Mouse (Mus musculus) liver, adult 2 months (tissue): ENCODE measurements around the gene Fsd2. TPM values are rescaled to one million over a fixed set of nuclear protein-coding genes. Genes with fewer than 3 reads are reported as not detected.
A peak's percentile ranks its signal among the peaks of the same experiment; 100 is the strongest.

Experiments used
- DNase-seq: peaks from one replicate; pipeline ENCODE4 v3.0.0-alpha.2; 2011; ENCODE audit warnings: low read depth, low spot score; ENCODE audit errors: extremely low read depth
- H3K27ac ChIP-seq: fragments of 200-500 bp; replicated peaks from 2 replicates; pipeline ENCODE4 v1.5.1; 2012; ENCODE audit warnings: low read depth, mild to moderate bottlenecking, control low read depth, inconsistent platforms, low read length; ENCODE audit not compliant: insufficient read depth
- H3K27me3 ChIP-seq: fragments of 200-500 bp; 2 replicates; pipeline ENCODE4 v1.6.1; 2012; ENCODE audit warnings: mild to moderate bottlenecking, moderate library complexity, low read length, inconsistent platforms; ENCODE audit not compliant: control insufficient read depth, insufficient read depth
- H3K36me3 ChIP-seq: fragments of 200-500 bp; 2 replicates; pipeline ENCODE4 v1.6.1; 2012; ENCODE audit warnings: low read length, inconsistent platforms; ENCODE audit not compliant: control insufficient read depth, insufficient read depth
- H3K4me1 ChIP-seq: fragments of 200-500 bp; 2 replicates; pipeline ENCODE4 v1.6.1; 2011; ENCODE audit warnings: low read length; ENCODE audit not compliant: control insufficient read depth, insufficient read depth
- H3K4me3 ChIP-seq: fragments of 200-500 bp; 2 replicates; pipeline ENCODE4 v1.5.1; 2011; ENCODE audit warnings: low read depth, mild to moderate bottlenecking, control low read depth, low read length, moderate library complexity; ENCODE audit not compliant: insufficient read depth
- H3K79me2 ChIP-seq: fragments of 200-500 bp; 2 replicates; pipeline ENCODE4 v1.6.1; 2012; ENCODE audit warnings: inconsistent platforms, mild to moderate bottlenecking, low read length, moderate library complexity; ENCODE audit not compliant: control insufficient read depth, insufficient read depth
- H3K9ac ChIP-seq: fragments of 200-500 bp; 2 replicates; pipeline ENCODE4 v1.6.1; 2012; ENCODE audit warnings: low read depth, mild to moderate bottlenecking, control low read depth, inconsistent platforms, low read length
- CTCF ChIP-seq: fragments of 200-500 bp; IDR thresholded peaks from 2 replicates; pipeline ENCODE4 v1.5.1; 2011; ENCODE audit warnings: low read depth, low read length, control low read depth
- POLR2A ChIP-seq: fragments of 200-500 bp; IDR thresholded peaks from 2 replicates; pipeline ENCODE4 v1.6.1; 2011; ENCODE audit warnings: low read length, control low read depth; ENCODE audit not compliant: insufficient read depth; ENCODE audit errors: extremely low read depth
- whole genome bisulfite sequencing: fragments of 180-500 bp; shearing (Covaris S2); methylation state at CpG from one replicate; pipeline ENCODE4 v1.1.7; 2018; 5-methylcytosine and 5-hydroxymethylcytosine counted together
- polyA plus RNA-seq: library from polyadenylated mRNA; depleted of rRNA; stranded (reverse); fragments of >200 nt; gene quantifications from 2 replicates; pipeline ENCODE4 v1.2.3, GENCODE M21; 2012
- total RNA-seq: library from RNA; depleted of rRNA; stranded (reverse); fragments of >200 nt; gene quantifications from 2 replicates; pipeline ENCODE4 v1.2.3, GENCODE M21; 2014

The Fsd2 gene
- total and polyA plus RNA-seq, 2 experiments, result 0.04 to 0.28 TPM

GRCm38 (mm10) chr7:81553589-81553988 is 13.2 kb downstream of the Fsd2 start:
- Histone ChIP-seq H3K36me3 (no peaks in the 10 kb centered on the region), H3K27ac (no peak overlapping the region), H3K4me3 (no peak overlapping the region), H3K4me1 (no peaks in the 10 kb centered on the region), H3K27me3 (no peaks in the 10 kb centered on the region), H3K9ac (no peak overlapping the region), H3K79me2 (no peaks in the 10 kb centered on the region)
- no peak for DNase-seq
- TF ChIP-seq POLR2A (no peak), CTCF (no peak)
- WGBS, result 73% methylated on average over 4 of the region's 4 CpGs

GRCm38 (mm10) chr7:81548864-81549263 is 17.9 kb downstream of the Fsd2 start:
- Histone ChIP-seq H3K9ac (no peak overlapping the region), H3K4me3 (peak overlapping the region; percentile 10; the same call in 1 of the 2 replicates), H3K79me2 (no peaks in the 10 kb centered on the region), H3K27me3 (no peaks in the 10 kb centered on the region), H3K4me1 (no peaks in the 10 kb centered on the region), H3K27ac (no peak overlapping the region), H3K36me3 (no peaks in the 10 kb centered on the region)
- 76% methylated on average over 11 of the region's 11 CpGs for WGBS
- TF ChIP-seq POLR2A, result no peak
- TF ChIP-seq CTCF, result no peak
- no peak for DNase-seq

GRCm38 (mm10) chr7:81542934-81543333 is 23.8 kb downstream of the Fsd2 start:
- peak; percentile 57 for DNase-seq
- Histone ChIP-seq H3K36me3 (no peaks in the 10 kb centered on the region), H3K4me1 (peaks cover 10% of the 10 kb centered on the region), H3K27me3 (no peaks in the 10 kb centered on the region), H3K79me2 (no peaks in the 10 kb centered on the region), H3K9ac (no peak overlapping the region), H3K4me3 (no peak overlapping the region), H3K27ac (no peak overlapping the region)
- TF ChIP-seq POLR2A, result no peak
- no peak for TF ChIP-seq CTCF
- WGBS, result 37% methylated on average over 8 of the region's 8 CpGs

- peak; percentile 84 for DNase-seq
- H3K9ac ChIP-seq, result no peak overlapping the region
- H3K4me1 ChIP-seq, result peaks cover 10% of the 10 kb centered on the region
- TF ChIP-seq CTCF (no peak), POLR2A (no peak)
- H3K36me3 ChIP-seq, result no peaks in the 10 kb centered on the region
- H3K27me3 ChIP-seq, result no peaks in the 10 kb centered on the region
- H3K27ac ChIP-seq, result no peak overlapping the region
- WGBS, result 44% methylated on average over 7 of the region's 7 CpGs
- H3K79me2 ChIP-seq, result no peaks in the 10 kb centered on the region
- no peak overlapping the region for H3K4me3 ChIP-seq
Observed at GRCm38 (mm10) chr7:81541924-81542524, 24.7 kb downstream of the Fsd2 start.

GRCm38 (mm10) chr7:81540999-81541398 is 25.7 kb downstream of the Fsd2 start:
- Histone ChIP-seq H3K4me3 (no peak overlapping the region), H3K36me3 (no peaks in the 10 kb centered on the region), H3K9ac (no peak overlapping the region), H3K27ac (no peak overlapping the region), H3K27me3 (no peaks in the 10 kb centered on the region), H3K4me1 (peaks cover 10% of the 10 kb centered on the region), H3K79me2 (no peaks in the 10 kb centered on the region)
- WGBS, result 21% methylated on average over 1 of the region's 1 CpGs
- no peak for TF ChIP-seq POLR2A
- TF ChIP-seq CTCF, result no peak
- DNase-seq, result peak; percentile 72

GRCm38 (mm10) chr7:81539565-81539964 is 27.2 kb downstream of the Fsd2 start:
- TF ChIP-seq POLR2A (no peak), CTCF (no peak)
- 71% methylated on average over 2 of the region's 2 CpGs for WGBS

More at GRCm38 (mm10) chr7:81539565-81539964, 27.2 kb downstream of the Fsd2 start:
- Histone ChIP-seq H3K4me1 (peaks cover 10% of the 10 kb centered on the region), H3K36me3 (peaks cover 4% of the 10 kb centered on the region; the same call in 1 of the 2 replicates), H3K79me2 (no peaks in the 10 kb centered on the region), H3K4me3 (no peak overlapping the region), H3K27me3 (no peaks in the 10 kb centered on the region), H3K9ac (no peak overlapping the region), H3K27ac (no peak overlapping the region)
- DNase-seq, result no peak
